Mouse (Mus musculus): Measurements from ENCODE around the gene Bmf. TPM values are rescaled to one million over a fixed set of nuclear protein-coding genes. Genes with fewer than 3 reads are reported as not detected.

Gene Bmf
- total and polyA plus RNA-seq, 3 experiments = 2.9 to 7.0 (median 5.5) TPM

GRCm38 (mm10) chr2:118586013-118586412 is 36.5 kb upstream of the Bmf start:
- Histone ChIP-seq H3K27ac (no peak overlapping the region), H3K9ac (ENCODE audit: low read depth, low read length) (no peak overlapping the region), H3K4me3 (no peak overlapping the region), H3K27me3 (ENCODE audit: control insufficient read depth, insufficient read depth, low read length) (no peaks in the 10 kb centered on the region), H3K36me3 (ENCODE audit: control insufficient read depth, insufficient read depth, low read length) (no peaks in the 10 kb centered on the region), H3K4me1 (ENCODE audit: control insufficient read depth, insufficient read depth, low read length) (no peaks in the 10 kb centered on the region), H3K79me2 (replicated peaks; ENCODE audit: control insufficient read depth, insufficient read depth, low read length) (no peaks in the 10 kb centered on the region)
- intact Hi-C loops (cut with DNase I) = no loop called here
- TF ChIP-seq POLR2A (IDR thresholded peaks at IDR 0.05; ENCODE audit: insufficient read depth, low read depth, low read length) (no peak), EP300 (IDR thresholded peaks at IDR 0.05; ENCODE audit: insufficient read depth, low read depth, low read length) (no peak), CTCF (IDR thresholded peaks at IDR 0.05) (no peak)
- 48% methylated on average over 5 of the region's 5 CpGs for WGBS
- no peak for DNase-seq

DNA sequence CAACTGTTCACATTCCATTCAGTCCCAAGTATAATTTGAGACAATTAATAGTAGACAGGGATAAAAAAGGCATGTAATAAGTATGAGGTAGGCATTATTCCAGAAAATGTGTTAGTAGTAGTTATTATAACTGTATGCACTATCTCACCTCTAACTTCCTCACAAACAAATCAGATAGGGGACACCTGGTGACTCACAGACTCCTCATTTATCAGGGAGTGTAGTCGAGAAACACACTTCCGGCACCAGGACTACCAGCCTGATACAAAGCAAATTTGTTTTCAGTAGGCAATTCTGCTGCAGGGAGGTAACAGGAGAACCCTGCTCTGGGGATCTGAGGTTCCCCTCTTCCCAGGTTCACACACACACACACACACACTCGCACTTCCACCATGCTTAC is 23.6 kb upstream of the Bmf start:
- Histone ChIP-seq H3K9ac (ENCODE audit: low read depth, low read length) (no peak overlapping the region), H3K79me2 (replicated peaks; ENCODE audit: control insufficient read depth, insufficient read depth, low read length) (no peaks in the 10 kb centered on the region), H3K36me3 (ENCODE audit: control insufficient read depth, insufficient read depth, low read length) (no peaks in the 10 kb centered on the region), H3K4me1 (ENCODE audit: control insufficient read depth, insufficient read depth, low read length) (no peaks in the 10 kb centered on the region), H3K27ac (no peak overlapping the region), H3K27me3 (ENCODE audit: control insufficient read depth, insufficient read depth, low read length) (no peaks in the 10 kb centered on the region), H3K4me3 (no peak overlapping the region)
- 76% methylated on average over 3 of the region's 3 CpGs for WGBS
- TF ChIP-seq EP300 (IDR thresholded peaks at IDR 0.05; ENCODE audit: insufficient read depth, low read depth, low read length) (no peak), CTCF (IDR thresholded peaks at IDR 0.05) (no peak), POLR2A (IDR thresholded peaks at IDR 0.05; ENCODE audit: insufficient read depth, low read depth, low read length) (no peak)
- intact Hi-C loops (cut with DNase I) = no loop called here
- DNase-seq = no peak

GRCm38 (mm10) chr2:118572183-118572836 is 22.8 kb upstream of the Bmf start:
- no peak overlapping the region for H3K4me3 ChIP-seq
- DNase-seq = no peak
- no peak overlapping the region for H3K27ac ChIP-seq
- no peak overlapping the region for H3K9ac ChIP-seq (ENCODE audit: low read depth, low read length)
- 88% methylated on average over 9 of the region's 9 CpGs for WGBS
- H3K4me1 ChIP-seq (ENCODE audit: control insufficient read depth, insufficient read depth, low read length) = no peaks in the 10 kb centered on the region
- no peaks in the 10 kb centered on the region for H3K36me3 ChIP-seq (ENCODE audit: control insufficient read depth, insufficient read depth, low read length)
- TF ChIP-seq POLR2A (IDR thresholded peaks at IDR 0.05; ENCODE audit: insufficient read depth, low read depth, low read length) (no peak), CTCF (IDR thresholded peaks at IDR 0.05) (no peak), EP300 (IDR thresholded peaks at IDR 0.05; ENCODE audit: insufficient read depth, low read depth, low read length) (no peak)
- H3K79me2 ChIP-seq (replicated peaks; ENCODE audit: control insufficient read depth, insufficient read depth, low read length) = no peaks in the 10 kb centered on the region
- H3K27me3 ChIP-seq (ENCODE audit: control insufficient read depth, insufficient read depth, low read length) = no peaks in the 10 kb centered on the region
- intact Hi-C loops (cut with DNase I) = no loop called here

GRCm38 (mm10) chr2:118570939-118571338 is 21.5 kb upstream of the Bmf start:
- Histone ChIP-seq H3K9ac (ENCODE audit: low read depth, low read length) (no peak overlapping the region), H3K79me2 (replicated peaks; ENCODE audit: control insufficient read depth, insufficient read depth, low read length) (no peaks in the 10 kb centered on the region), H3K4me3 (no peak overlapping the region), H3K27ac (no peak overlapping the region), H3K4me1 (ENCODE audit: control insufficient read depth, insufficient read depth, low read length) (no peaks in the 10 kb centered on the region), H3K27me3 (ENCODE audit: control insufficient read depth, insufficient read depth, low read length) (no peaks in the 10 kb centered on the region), H3K36me3 (ENCODE audit: control insufficient read depth, insufficient read depth, low read length) (no peaks in the 10 kb centered on the region)
- intact Hi-C loops (cut with DNase I) = no loop called here
- TF ChIP-seq CTCF (IDR thresholded peaks at IDR 0.05) = no peak
- no peak for TF ChIP-seq POLR2A (IDR thresholded peaks at IDR 0.05; ENCODE audit: insufficient read depth, low read depth, low read length)
- WGBS = 73% methylated on average over 2 of the region's 2 CpGs
- no peak for DNase-seq

GRCm38 (mm10) chr2:118567179-118567578 is 17.7 kb upstream of the Bmf start:
- intact Hi-C loops (cut with DNase I) = no loop called here
- Histone ChIP-seq H3K4me1 (ENCODE audit: control insufficient read depth, insufficient read depth, low read length) (no peaks in the 10 kb centered on the region; the same call in 1 of the 2 replicates), H3K27me3 (ENCODE audit: control insufficient read depth, insufficient read depth, low read length) (no peaks in the 10 kb centered on the region), H3K4me3 (no peak overlapping the region), H3K79me2 (replicated peaks; ENCODE audit: control insufficient read depth, insufficient read depth, low read length) (no peaks in the 10 kb centered on the region), H3K27ac (no peak overlapping the region), H3K36me3 (ENCODE audit: control insufficient read depth, insufficient read depth, low read length) (no peaks in the 10 kb centered on the region), H3K9ac (ENCODE audit: low read depth, low read length) (no peak overlapping the region)
- 85% methylated on average over 8 of the region's 8 CpGs for WGBS
- no peak for DNase-seq
- no peak for TF ChIP-seq CTCF (IDR thresholded peaks at IDR 0.05)
- TF ChIP-seq POLR2A (IDR thresholded peaks at IDR 0.05; ENCODE audit: insufficient read depth, low read depth, low read length) = no peak
- no peak for TF ChIP-seq EP300 (IDR thresholded peaks at IDR 0.05; ENCODE audit: insufficient read depth, low read depth, low read length)

DNA sequence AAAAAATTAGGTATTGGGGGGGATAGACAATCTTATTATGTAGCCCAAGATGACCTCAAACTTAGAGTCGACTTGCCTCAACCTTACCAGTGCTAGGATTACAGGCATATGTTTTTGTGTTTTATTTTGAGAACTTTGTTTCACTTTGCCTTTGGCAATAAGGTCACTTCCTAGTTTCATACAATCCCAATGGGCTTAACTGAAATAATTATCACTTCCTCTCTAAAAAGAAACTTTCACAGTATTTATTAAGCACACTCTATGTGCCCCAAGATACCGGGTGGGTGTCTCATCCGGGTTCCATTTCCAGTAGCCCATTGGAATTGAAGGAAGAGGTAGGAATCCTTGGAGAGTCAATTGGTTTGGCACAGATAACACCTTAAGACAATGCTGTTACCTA is 12.9 kb upstream of the Bmf start:
- H3K79me2 ChIP-seq (replicated peaks; ENCODE audit: control insufficient read depth, insufficient read depth, low read length) = no peaks in the 10 kb centered on the region
- intact Hi-C loops (cut with DNase I) = no loop called here
- WGBS = 44% methylated on average over 3 of the region's 3 CpGs
- DNase-seq = no peak
- H3K27ac ChIP-seq = peak overlapping the region; percentile 61; the same call in 1 of the 2 replicates
- no peaks in the 10 kb centered on the region for H3K27me3 ChIP-seq (ENCODE audit: control insufficient read depth, insufficient read depth, low read length)
- H3K4me1 ChIP-seq (ENCODE audit: control insufficient read depth, insufficient read depth, low read length) = peaks cover 6% of the 10 kb centered on the region
- no peak for TF ChIP-seq CTCF (IDR thresholded peaks at IDR 0.05)
- TF ChIP-seq POLR2A (IDR thresholded peaks at IDR 0.05; ENCODE audit: insufficient read depth, low read depth, low read length) = no peak
- no peak for TF ChIP-seq EP300 (IDR thresholded peaks at IDR 0.05; ENCODE audit: insufficient read depth, low read depth, low read length)
- no peak overlapping the region for H3K9ac ChIP-seq (ENCODE audit: low read depth, low read length)
- no peak overlapping the region for H3K4me3 ChIP-seq
- no peaks in the 10 kb centered on the region for H3K36me3 ChIP-seq (ENCODE audit: control insufficient read depth, insufficient read depth, low read length)
